Mouse (Mus musculus) lung, postnatal 0 days (tissue): Measurements from ENCODE around the gene Mst1r.

Experiments used
- CTCF ChIP-seq: IDR thresholded peaks from 2 replicates; pipeline ENCODE4 v1.5.1; 2016; ENCODE audit warnings: antibody characterized with exemption, mild to moderate bottlenecking
- EP300 ChIP-seq: IDR thresholded peaks from 2 replicates; pipeline ENCODE4 v1.6.1; 2016; ENCODE audit warnings: antibody characterized with exemption, mild to moderate bottlenecking, control low read depth

GRCm38 (mm10) chr9:107962916-107963315 is 56.2 kb downstream of the Mst1r start:
- TF ChIP-seq CTCF: no peak
- no peak for TF ChIP-seq EP300
